Mouse (Mus musculus): ENCODE measurements at regions not wholly inside any gene's neighbourhood (a gene's known extent, or its start where the extent isn't known, plus 50 kb on each side); places are given as distances from the start of the nearest gene placed in this dataset.

- TF ChIP-seq GATA1 (IDR thresholded peaks at IDR 0.05; ENCODE audit: borderline replicate concordance, low read length) (no peak), FLI1 (IDR thresholded peaks at IDR 0.05; ENCODE audit: low read length) (no peak)
Observed at GRCm38 (mm10) chr13:63682341-63682740, 108.9 kb upstream of the Ptch1 start.
